In the genomic region with DNA sequence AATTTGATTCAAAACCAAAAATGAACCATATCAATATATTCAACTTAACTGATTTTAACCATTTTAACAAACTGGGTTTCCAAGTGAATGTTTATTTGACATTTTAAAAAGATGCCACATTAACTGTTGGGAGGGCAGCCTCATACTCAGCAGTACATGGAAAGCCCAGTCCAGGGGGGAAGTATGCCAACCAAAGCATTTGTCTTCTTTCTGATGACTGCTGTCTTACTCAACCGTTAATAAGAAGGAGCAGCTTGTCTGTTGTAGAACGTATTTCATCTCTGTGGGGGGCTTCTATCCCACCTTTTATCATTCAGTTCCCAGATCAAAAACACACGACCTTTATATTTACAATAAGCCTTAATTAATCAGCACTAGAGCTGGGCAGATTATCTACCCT, we compare ENCODE assay signal across 25 mouse cellular contexts.
"Had no signal": no experiment of that assay in that cellular context is flagged by ENCODE, and none has a peak within 500 bp of the region (broad histone marks: within the 10 kb centered on the region; RNA-seq: fewer than 3 reads in every experiment).

No protein-coding gene starts in this region.

- H3K36me3 ChIP-seq: hindbrain, embryonic 12.5 days; intestine, embryonic 15.5 days had no signal

- H3K4me3 ChIP-seq: gastrocnemius, adult 2 months; heart, embryonic 10.5 days; heart, embryonic 12.5 days; hindbrain, embryonic 10.5 days; hindbrain, embryonic 12.5 days; intestine, embryonic 15.5 days; layer of hippocampus, adult 2 months; left cerebral cortex, adult 2 months; limb, embryonic 10.5 days; limb, embryonic 12.5 days; liver, embryonic 13.5 days; liver, embryonic 15.5 days had no signal

- H3K4me1 ChIP-seq: limb, embryonic 10.5 days; limb, embryonic 12.5 days had no signal

- H3K27ac ChIP-seq: gastrocnemius, adult 2 months; heart, embryonic 10.5 days; hindbrain, embryonic 10.5 days; hindbrain, embryonic 12.5 days; hindbrain, embryonic 14.5 days; intestine, embryonic 15.5 days; layer of hippocampus, adult 2 months; left cerebral cortex, adult 2 months; limb, embryonic 10.5 days; limb, embryonic 12.5 days; liver, embryonic 13.5 days; liver, embryonic 15.5 days had no signal

- H3K9me3 ChIP-seq: heart, embryonic 10.5 days; heart, embryonic 12.5 days; hindbrain, embryonic 10.5 days; hindbrain, embryonic 12.5 days; intestine, embryonic 15.5 days; limb, embryonic 10.5 days; limb, embryonic 12.5 days; liver, embryonic 13.5 days; liver, embryonic 15.5 days had no signal

- DNase-seq: gastrocnemius, adult 2 months; gastrocnemius, postnatal 10 days; gastrocnemius, postnatal 25 days; heart, adult 18-20 months; heart, postnatal 10 days; heart, postnatal 36 days; kidney, adult 18-20 months; kidney, adult 8-10 months; kidney, postnatal 10 days; kidney, postnatal 25 days; kidney, postnatal 4 days; liver; liver, embryonic 13.5 days; liver, postnatal 0 days had no signal

- H3K27me3 ChIP-seq: heart, embryonic 12.5 days; hindbrain, embryonic 12.5 days; intestine, embryonic 15.5 days; limb, embryonic 12.5 days; liver, embryonic 13.5 days; liver, embryonic 15.5 days had no signal

- H3K9ac ChIP-seq: heart, embryonic 12.5 days; hindbrain, embryonic 12.5 days; hindbrain, embryonic 14.5 days; intestine, embryonic 15.5 days; limb, embryonic 12.5 days; liver, embryonic 13.5 days; liver, embryonic 15.5 days; liver, postnatal 0 days had no signal
